In the genomic region with DNA sequence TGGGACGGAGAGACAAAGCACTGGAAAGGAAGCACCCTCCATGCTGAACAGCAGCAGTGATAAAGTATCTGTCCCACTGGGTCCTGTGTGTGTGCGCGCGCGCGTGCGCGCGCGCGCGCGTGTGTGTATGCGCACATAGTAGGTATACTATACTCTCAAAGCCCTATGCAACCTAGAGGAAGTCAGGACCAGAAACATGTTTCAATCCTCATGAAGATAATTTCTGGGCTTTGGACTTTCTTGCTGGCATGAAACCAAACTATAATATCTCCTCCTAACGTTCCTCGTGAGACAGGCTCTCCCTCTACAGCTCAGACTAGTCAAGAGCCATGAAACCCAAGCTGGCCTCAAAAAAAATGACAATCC, we compare ENCODE assay signal across 14 mouse cellular contexts. TPM values are rescaled to one million over a fixed set of nuclear protein-coding genes. Genes with fewer than 3 reads are reported as not detected.
DNase-seq lines count a peak whose midpoint lies in the region; ATAC-seq and TF ChIP-seq lines count a peak whose summit lies in the region.
"Had no signal": no experiment of that assay in that cellular context is flagged by ENCODE, and none has a peak within 500 bp of the region (broad histone marks: within the 10 kb centered on the region; RNA-seq: fewer than 3 reads in every experiment).

No protein-coding gene starts in this region.

- H3K9ac ChIP-seq in forebrain, embryonic 13.5 days = 0 out of 2 replicates have a peak overlapping the region, but pooled peaks have one; percentile 26
- no peak overlapping the region for H3K9ac ChIP-seq in forebrain, embryonic 15.5 days (replicated peaks)
- peak overlapping the region; percentile 77; the same call in 1 of the 2 replicates for H3K9ac ChIP-seq in kidney, embryonic 16.5 days (replicated peaks; ENCODE audit: low read length)

- H3K36me3 ChIP-seq in forebrain, embryonic 13.5 days (ENCODE audit: poor library complexity, severe bottlenecking) = peaks cover 45% of the 10 kb centered on the region
- H3K36me3 ChIP-seq in forebrain, embryonic 15.5 days = peaks cover 14% of the 10 kb centered on the region; the same call in 1 of the 2 replicates
- peaks cover 13% of the 10 kb centered on the region for H3K36me3 ChIP-seq in kidney, embryonic 16.5 days (ENCODE audit: insufficient read depth, low read length)
- H3K36me3 ChIP-seq in testis, adult 2 months (ENCODE audit: control insufficient read depth, insufficient read depth, low read length) = no peaks in the 10 kb centered on the region

- H3K4me2 ChIP-seq in forebrain, embryonic 13.5 days = no peak overlapping the region
- H3K4me2 ChIP-seq in forebrain, embryonic 15.5 days (replicated peaks) = no peak overlapping the region
- H3K4me2 ChIP-seq in kidney, embryonic 16.5 days (replicated peaks; ENCODE audit: low read depth, low read length) = no peak overlapping the region

- no peak for TF ChIP-seq CTCF in testis, adult 2 months (IDR thresholded peaks at IDR 0.05; ENCODE audit: control insufficient read depth, insufficient read depth, insufficient replicate concordance, low read depth, low read length)

- no peaks in the 10 kb centered on the region for H3K9me3 ChIP-seq in forebrain, embryonic 13.5 days (replicated peaks)
- H3K9me3 ChIP-seq in forebrain, embryonic 15.5 days = no peaks in the 10 kb centered on the region
- H3K9me3 ChIP-seq in kidney, embryonic 16.5 days (ENCODE audit: low read length) = no peaks in the 10 kb centered on the region

- WGBS in forebrain, embryonic 13.5 days = 93% methylated on average over 16 of the region's 16 CpGs
- 95% methylated on average over 16 of the region's 16 CpGs for WGBS in forebrain, embryonic 15.5 days
- 92% methylated on average over 16 of the region's 16 CpGs for WGBS in kidney, embryonic 16.5 days

- TF ChIP-seq POLR2A in testis, adult 2 months (IDR thresholded peaks at IDR 0.05; ENCODE audit: control insufficient read depth, low read depth, low read length) = no peak

- H3K27me3 ChIP-seq in forebrain, embryonic 13.5 days = no peaks in the 10 kb centered on the region
- H3K27me3 ChIP-seq in forebrain, embryonic 15.5 days = no peaks in the 10 kb centered on the region
- H3K27me3 ChIP-seq in kidney, embryonic 16.5 days (ENCODE audit: insufficient read depth, low read length) = no peaks in the 10 kb centered on the region
- no peaks in the 10 kb centered on the region for H3K27me3 ChIP-seq in testis, adult 2 months (ENCODE audit: control insufficient read depth, insufficient read depth, low read length)

- no peak overlapping the region for H3K27ac ChIP-seq in forebrain, embryonic 13.5 days
- H3K27ac ChIP-seq in forebrain, embryonic 15.5 days (replicated peaks) = no peak overlapping the region
- no peak overlapping the region for H3K27ac ChIP-seq in kidney, embryonic 16.5 days (ENCODE audit: low read length)
- H3K27ac ChIP-seq in testis, adult 2 months (ENCODE audit: control insufficient read depth, insufficient read depth, low read depth, low read length) = no peak overlapping the region

- ATAC-seq in forebrain, embryonic 13.5 days = no peak
- ATAC-seq in forebrain, embryonic 15.5 days (replicated peaks) = no peak
- no peak for ATAC-seq in kidney, embryonic 16.5 days (ENCODE audit: low FRiP score, low TSS enrichment)
- ATAC-seq: forebrain, embryonic 16.5 days had no signal

- H3K4me1 ChIP-seq in forebrain, embryonic 13.5 days = peaks cover 39% of the 10 kb centered on the region
- peaks cover 36% of the 10 kb centered on the region for H3K4me1 ChIP-seq in forebrain, embryonic 15.5 days
- H3K4me1 ChIP-seq in kidney, embryonic 16.5 days (ENCODE audit: insufficient read depth, low read length) = peaks cover 33% of the 10 kb centered on the region
- peaks cover 17% of the 10 kb centered on the region for H3K4me1 ChIP-seq in testis, adult 2 months (ENCODE audit: control insufficient read depth, insufficient read depth, low read length)

- H3K4me3 ChIP-seq in forebrain, embryonic 13.5 days = no peak overlapping the region
- H3K4me3 ChIP-seq in forebrain, embryonic 15.5 days = no peak overlapping the region
- no peak overlapping the region for H3K4me3 ChIP-seq in kidney, embryonic 16.5 days (ENCODE audit: low read length)
- peak overlapping the region; percentile 94 for H3K4me3 ChIP-seq in testis, adult 2 months (ENCODE audit: control insufficient read depth, low read depth, low read length)

- no peak for DNase-seq in kidney, postnatal 10 days
- DNase-seq in testis, postnatal 14 days (ENCODE audit: low spot score) = no peak
- DNase-seq in spleen, postnatal 10 days (ENCODE audit: low spot score in 2 of 2) = no peak
- no peak for DNase-seq in cerebellum, postnatal 36 days
- DNase-seq: adrenal gland, adult 2 months; left cerebral cortex, postnatal 4 days; right cerebral cortex, postnatal 4 days had no signal

RNA-seq across cellular contexts. Expression of gene Fam57b, which starts 3.6 kb away (rescaled TPM):
- polyA plus RNA-seq in forebrain, embryonic 13.5 days (2015; fragmentation: Nextera tagmentation; extraction: Ambion mirVana) = 27.0 and 30.0 TPM in 2 replicates
- 35.1 and 38.1 TPM in 2 replicates for polyA plus RNA-seq in forebrain, embryonic 15.5 days (2015; fragmentation: Nextera tagmentation; extraction: Ambion mirVana)
- 0.19 and 0.52 TPM in 2 replicates for polyA plus RNA-seq in kidney, embryonic 16.5 days (2015; fragmentation: Nextera tagmentation; extraction: Ambion mirVana)
- 7.9 and 9.8 TPM in 2 replicates for polyA plus RNA-seq in testis, adult 2 months (2012; rRNA removed)

RNA-seq across cellular contexts. Expression of gene Ppp4c, which starts 8.7 kb away (rescaled TPM):
- 246 and 258 TPM in 2 replicates for polyA plus RNA-seq in forebrain, embryonic 13.5 days (2015; fragmentation: Nextera tagmentation; extraction: Ambion mirVana)
- polyA plus RNA-seq in forebrain, embryonic 15.5 days (2015; fragmentation: Nextera tagmentation; extraction: Ambion mirVana) = 215 TPM in 2 replicates
- polyA plus RNA-seq in kidney, embryonic 16.5 days (2015; fragmentation: Nextera tagmentation; extraction: Ambion mirVana) = 267 and 271 TPM in 2 replicates
- polyA plus RNA-seq in testis, adult 2 months (2012; rRNA removed) = 252 and 262 TPM in 2 replicates

RNA-seq across cellular contexts. Expression of gene Tbx6, which starts 19.8 kb away (rescaled TPM):
- 0.43 and 0.55 TPM in 2 replicates for polyA plus RNA-seq in forebrain, embryonic 13.5 days (2015; fragmentation: Nextera tagmentation; extraction: Ambion mirVana)
- polyA plus RNA-seq in forebrain, embryonic 15.5 days (2015; fragmentation: Nextera tagmentation; extraction: Ambion mirVana) = 0.41 and 0.65 TPM in 2 replicates
- 0.29 and 0.78 TPM in 2 replicates for polyA plus RNA-seq in kidney, embryonic 16.5 days (2015; fragmentation: Nextera tagmentation; extraction: Ambion mirVana)
- polyA plus RNA-seq in testis, adult 2 months (2012; rRNA removed) = 1.1 and 1.2 TPM in 2 replicates

RNA-seq across cellular contexts. Expression of gene Ypel3, which starts 24.3 kb away (rescaled TPM):
- polyA plus RNA-seq in forebrain, embryonic 13.5 days (2015; fragmentation: Nextera tagmentation; extraction: Ambion mirVana) = 124 and 143 TPM in 2 replicates
- 207 and 213 TPM in 2 replicates for polyA plus RNA-seq in forebrain, embryonic 15.5 days (2015; fragmentation: Nextera tagmentation; extraction: Ambion mirVana)
- 95.8 and 101 TPM in 2 replicates for polyA plus RNA-seq in kidney, embryonic 16.5 days (2015; fragmentation: Nextera tagmentation; extraction: Ambion mirVana)
- 74.3 and 92.1 TPM in 2 replicates for polyA plus RNA-seq in testis, adult 2 months (2012; rRNA removed)

RNA-seq across cellular contexts. Expression of gene 4930451I11Rik, which starts 30.4 kb away (rescaled TPM):
- not detected in 2 replicates for polyA plus RNA-seq in forebrain, embryonic 13.5 days (2015; fragmentation: Nextera tagmentation; extraction: Ambion mirVana)
- not detected in 2 replicates for polyA plus RNA-seq in forebrain, embryonic 15.5 days (2015; fragmentation: Nextera tagmentation; extraction: Ambion mirVana)
- polyA plus RNA-seq in kidney, embryonic 16.5 days (2015; fragmentation: Nextera tagmentation; extraction: Ambion mirVana) = not detected in 2 replicates
- 103 and 114 TPM in 2 replicates for polyA plus RNA-seq in testis, adult 2 months (2012; rRNA removed)
- polyA plus RNA-seq: adrenal gland, adult 2 months; forebrain, embryonic 16.5 days; heart, embryonic 16.5 days; intestine, embryonic 14.5 days had no signal
